Mouse (Mus musculus): ENCODE results near the gene Pros1. TPM values are rescaled to one million over a fixed set of nuclear protein-coding genes. Genes with fewer than 3 reads are reported as not detected.
A peak's percentile ranks its signal among the peaks of the same experiment; 100 is the strongest.

Pros1 gene
- polyA plus RNA-seq, 1 experiment from 2014 or later = 16.0 TPM

- Histone ChIP-seq H3K4me3 (no peak overlapping the region), H3K4me1 (peaks cover 9% of the 10 kb centered on the region; the same call in 1 of the 2 replicates), H3K9me3 (no peaks in the 10 kb centered on the region), H3K9ac (no peak overlapping the region), H3K27me3 (replicated peaks) (no peaks in the 10 kb centered on the region), H3K27ac (replicated peaks) (no peak overlapping the region), H3K36me3 (no peaks in the 10 kb centered on the region), H3K4me2 (no peak overlapping the region)
- WGBS = 33% methylated on average over 3 of the region's 3 CpGs
- no peak for ATAC-seq (ENCODE audit: extremely low read depth, insufficient number of reproducible peaks, low FRiP score, low TSS enrichment)
Observed at GRCm38 (mm10) chr16:62834016-62834735, 19.9 kb upstream of the Pros1 start.

GRCm38 (mm10) chr16:62845341-62845740 is 8.8 kb upstream of the Pros1 start:
- Histone ChIP-seq H3K4me1 (peaks cover 16% of the 10 kb centered on the region), H3K36me3 (no peaks in the 10 kb centered on the region), H3K9ac (no peak overlapping the region), H3K27ac (replicated peaks) (no peak overlapping the region), H3K4me2 (peak overlapping the region; percentile 93; the same call in 1 of the 2 replicates), H3K27me3 (replicated peaks) (no peaks in the 10 kb centered on the region), H3K4me3 (no peak overlapping the region), H3K9me3 (no peaks in the 10 kb centered on the region)
- ATAC-seq (ENCODE audit: extremely low read depth, insufficient number of reproducible peaks, low FRiP score, low TSS enrichment) = no peak
- WGBS = 89% methylated on average over 6 of the region's 6 CpGs

- peak within 1 kb of the TSS; percentile 89 for H3K9ac ChIP-seq
- ATAC-seq (ENCODE audit: extremely low read depth, insufficient number of reproducible peaks, low FRiP score, low TSS enrichment) = peak; percentile 100
- H3K27ac ChIP-seq (replicated peaks) = peak within 1 kb of the TSS; percentile 68
- no peaks in the 10 kb centered on the region for H3K27me3 ChIP-seq (replicated peaks)
- H3K4me1 ChIP-seq = peaks cover 16% of the 10 kb centered on the region
- H3K36me3 ChIP-seq = no peaks in the 10 kb centered on the region
- peak within 1 kb of the TSS; percentile 80 for H3K4me3 ChIP-seq
- H3K9me3 ChIP-seq = no peaks in the 10 kb centered on the region
- peak within 1 kb of the TSS; percentile 93 for H3K4me2 ChIP-seq
- WGBS = under 1% methylated on average over 52 of the region's 52 CpGs
Observed at GRCm38 (mm10) chr16:62846498-62847312, 7.4 kb upstream of the Pros1 start, which contains the start of gene Arl13b. Gene Arl13b, minus strand, starts transcription at chr16:62847040.

GRCm38 (mm10) chr16:62852464-62853252 is 1.4 kb upstream of the Pros1 start:
- Histone ChIP-seq H3K36me3 (no peaks in the 10 kb centered on the region), H3K4me3 (no peak overlapping the region), H3K4me2 (no peak overlapping the region), H3K9ac (no peak overlapping the region), H3K27ac (replicated peaks) (no peak overlapping the region), H3K27me3 (replicated peaks) (no peaks in the 10 kb centered on the region), H3K9me3 (no peaks in the 10 kb centered on the region), H3K4me1 (peaks cover 11% of the 10 kb centered on the region; the same call in 1 of the 2 replicates)
- ATAC-seq (ENCODE audit: extremely low read depth, insufficient number of reproducible peaks, low FRiP score, low TSS enrichment) = no peak
- 79% methylated on average over 3 of the region's 3 CpGs for WGBS

- peak overlapping the region; percentile 92 for H3K9ac ChIP-seq
- peak overlapping the region; percentile 90 for H3K4me2 ChIP-seq
- no peaks in the 10 kb centered on the region for H3K27me3 ChIP-seq (replicated peaks)
- peak overlapping the region; percentile 69 for H3K27ac ChIP-seq (replicated peaks)
- H3K4me3 ChIP-seq = peak overlapping the region; percentile 73
- no peaks in the 10 kb centered on the region for H3K9me3 ChIP-seq
- 16% methylated on average over 3 of the region's 3 CpGs for WGBS
- H3K4me1 ChIP-seq = peaks cover 11% of the 10 kb centered on the region; the same call in 1 of the 2 replicates
- no peaks in the 10 kb centered on the region for H3K36me3 ChIP-seq
- no peak for ATAC-seq (ENCODE audit: extremely low read depth, insufficient number of reproducible peaks, low FRiP score, low TSS enrichment)
Observed at GRCm38 (mm10) chr16:62853611-62854126, 438 bp upstream of the Pros1 start.

- ATAC-seq (ENCODE audit: extremely low read depth, insufficient number of reproducible peaks, low FRiP score, low TSS enrichment) = no peak
- Histone ChIP-seq H3K36me3 (no peaks in the 10 kb centered on the region), H3K9me3 (no peaks in the 10 kb centered on the region), H3K4me1 (peaks cover 11% of the 10 kb centered on the region; the same call in 1 of the 2 replicates), H3K4me3 (no peak overlapping the region), H3K4me2 (peak overlapping the region; percentile 90), H3K9ac (no peak overlapping the region), H3K27me3 (replicated peaks) (no peaks in the 10 kb centered on the region), H3K27ac (replicated peaks) (no peak overlapping the region)
- 66% methylated on average over 6 of the region's 6 CpGs for WGBS
Observed at GRCm38 (mm10) chr16:62855385-62855784, 1.3 kb downstream of the Pros1 start.

GRCm38 (mm10) chr16:62856273-62856672 is 2.2 kb downstream of the Pros1 start:
- 83% methylated on average over 2 of the region's 2 CpGs for WGBS
- no peaks in the 10 kb centered on the region for H3K9me3 ChIP-seq
- H3K27me3 ChIP-seq (replicated peaks) = no peaks in the 10 kb centered on the region
- no peak overlapping the region for H3K9ac ChIP-seq
- H3K4me2 ChIP-seq = no peak overlapping the region
- no peak for ATAC-seq (ENCODE audit: extremely low read depth, insufficient number of reproducible peaks, low FRiP score, low TSS enrichment)
- H3K4me1 ChIP-seq = peaks cover 11% of the 10 kb centered on the region; the same call in 1 of the 2 replicates
- H3K36me3 ChIP-seq = no peaks in the 10 kb centered on the region
- no peak overlapping the region for H3K4me3 ChIP-seq
- no peak overlapping the region for H3K27ac ChIP-seq (replicated peaks)

GRCm38 (mm10) chr16:62857498-62857897 is 3.4 kb downstream of the Pros1 start:
- 75% methylated on average over 2 of the region's 2 CpGs for WGBS
- Histone ChIP-seq H3K4me1 (peaks cover 11% of the 10 kb centered on the region; the same call in 1 of the 2 replicates), H3K36me3 (no peaks in the 10 kb centered on the region), H3K27me3 (replicated peaks) (no peaks in the 10 kb centered on the region), H3K9ac (no peak overlapping the region), H3K4me2 (no peak overlapping the region), H3K9me3 (no peaks in the 10 kb centered on the region), H3K27ac (replicated peaks) (no peak overlapping the region), H3K4me3 (no peak overlapping the region)
- ATAC-seq (ENCODE audit: extremely low read depth, insufficient number of reproducible peaks, low FRiP score, low TSS enrichment) = no peak

GRCm38 (mm10) chr16:62858018-62858417 is 3.9 kb downstream of the Pros1 start:
- no peak for ATAC-seq (ENCODE audit: extremely low read depth, insufficient number of reproducible peaks, low FRiP score, low TSS enrichment)
- WGBS = 82% methylated on average over 1 of the region's 1 CpGs
- Histone ChIP-seq H3K4me1 (peaks cover 11% of the 10 kb centered on the region; the same call in 1 of the 2 replicates), H3K27me3 (replicated peaks) (no peaks in the 10 kb centered on the region), H3K4me3 (no peak overlapping the region), H3K27ac (replicated peaks) (no peak overlapping the region), H3K9ac (no peak overlapping the region), H3K9me3 (no peaks in the 10 kb centered on the region), H3K4me2 (no peak overlapping the region), H3K36me3 (no peaks in the 10 kb centered on the region)

GRCm38 (mm10) chr16:62860140-62860539 is 6.0 kb downstream of the Pros1 start:
- Histone ChIP-seq H3K4me1 (peaks cover 4% of the 10 kb centered on the region; the same call in 1 of the 2 replicates), H3K9me3 (no peaks in the 10 kb centered on the region), H3K4me3 (no peak overlapping the region), H3K27ac (replicated peaks) (no peak overlapping the region), H3K27me3 (replicated peaks) (no peaks in the 10 kb centered on the region), H3K36me3 (no peaks in the 10 kb centered on the region), H3K9ac (no peak overlapping the region), H3K4me2 (no peak overlapping the region)
- ATAC-seq (ENCODE audit: extremely low read depth, insufficient number of reproducible peaks, low FRiP score, low TSS enrichment) = no peak
- WGBS = 78% methylated on average over 1 of the region's 1 CpGs

- 57% methylated on average over 6 of the region's 6 CpGs for WGBS
- ATAC-seq (ENCODE audit: extremely low read depth, insufficient number of reproducible peaks, low FRiP score, low TSS enrichment) = no peak
Observed at GRCm38 (mm10) chr16:62861455-62861854, 7.3 kb downstream of the Pros1 start.

More at GRCm38 (mm10) chr16:62861455-62861854, 7.3 kb downstream of the Pros1 start:
- H3K4me2 ChIP-seq = no peak overlapping the region
- no peaks in the 10 kb centered on the region for H3K4me1 ChIP-seq
- no peaks in the 10 kb centered on the region for H3K36me3 ChIP-seq
- H3K9me3 ChIP-seq = 0 out of 2 replicates have a peak, but pooled peaks cover 3% of the 10 kb centered on the region
- H3K27ac ChIP-seq (replicated peaks) = no peak overlapping the region
- no peak overlapping the region for H3K9ac ChIP-seq
- H3K4me3 ChIP-seq = no peak overlapping the region
- no peaks in the 10 kb centered on the region for H3K27me3 ChIP-seq (replicated peaks)

Measured in heart, embryonic 13.5 days (tissue).